Mouse (Mus musculus) hindlimb bud, embryonic 11.5 days (tissue): ENCODE data around the gene 1700030K09Rik.

ENCODE experiments used
- DNase-seq: peaks from one replicate; pipeline ENCODE4 v3.0.0-alpha.2; 2012; ENCODE audit warnings: low read depth, low spot score; ENCODE audit errors: extremely low spot score

1700030K09Rik gene

GRCm38 (mm10) chr8:72443338-72443993, at the start of gene 1700030K09Rik, which contains the start of gene Calr3:
TSS of gene 1700030K09Rik (plus strand) at chr8:72443880.
TSS of gene Calr3 (minus strand) at chr8:72443870.
- peak; percentile 90 for DNase-seq

DNA sequence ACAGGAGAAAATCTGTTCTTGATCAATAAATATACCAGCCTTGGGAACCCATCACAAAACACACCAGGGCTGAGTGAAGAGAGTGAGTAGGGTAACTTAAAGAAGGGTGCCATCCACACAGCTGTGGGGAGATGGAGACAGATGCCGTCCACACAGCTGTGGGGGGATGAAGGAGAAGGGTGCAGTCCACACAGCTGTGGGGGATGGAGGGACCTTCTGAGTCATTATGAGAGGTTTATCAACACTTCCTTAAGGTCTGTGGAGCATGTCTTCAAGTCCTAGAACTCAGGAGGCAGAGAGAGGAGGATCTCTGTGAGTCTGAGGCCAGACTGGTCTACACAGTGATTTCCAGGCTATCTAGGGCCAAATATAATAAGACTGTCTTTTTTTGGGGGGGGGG, 42.3 kb upstream of the 1700030K09Rik start:
- DNase-seq: no peak

GRCm38 (mm10) chr8:72402981-72403380, 40.7 kb upstream of the 1700030K09Rik start:
- no peak for DNase-seq

DNA sequence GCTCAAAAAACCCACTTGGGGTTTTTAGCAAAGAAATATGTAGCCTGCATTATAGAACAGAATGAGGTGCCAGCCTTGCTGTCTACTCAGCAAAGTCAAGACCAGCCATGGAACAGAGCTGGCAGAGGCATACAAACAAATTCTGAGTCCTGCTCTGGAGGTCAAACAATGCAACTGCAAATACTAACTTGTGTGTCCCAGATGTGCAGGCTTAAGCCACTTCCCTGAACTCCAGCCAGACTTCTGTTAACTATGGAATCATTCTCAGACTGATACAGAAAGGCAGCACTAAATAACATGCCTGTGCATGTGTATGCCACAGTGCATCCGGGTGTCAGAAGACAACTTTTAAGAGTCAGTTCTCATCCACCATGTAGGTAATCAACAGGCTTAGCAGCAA, 35.8 kb upstream of the 1700030K09Rik start:
- DNase-seq: no peak

GRCm38 (mm10) chr8:72409443-72409842, 34.2 kb upstream of the 1700030K09Rik start:
- no peak for DNase-seq

DNA sequence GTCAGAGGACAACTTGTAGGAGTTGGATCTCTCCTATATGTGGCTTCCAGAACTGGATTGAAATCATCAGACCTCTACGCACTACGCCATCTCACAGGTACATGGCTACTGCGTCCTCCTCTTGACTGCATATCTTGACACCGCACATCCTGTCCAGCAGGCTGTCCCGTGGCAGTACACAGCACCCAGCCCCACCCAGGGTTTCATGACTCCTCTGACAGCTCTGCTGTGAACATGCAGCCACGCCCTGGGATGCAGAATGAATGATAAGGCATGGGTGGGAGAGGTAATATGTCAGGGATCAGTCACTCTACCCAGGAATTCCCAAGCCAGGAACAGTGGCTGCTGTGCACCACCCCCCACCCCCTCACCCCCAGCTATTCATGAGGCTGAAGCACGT, 29.8 kb upstream of the 1700030K09Rik start:
- no peak for DNase-seq

GRCm38 (mm10) chr8:72415252-72415651, 28.4 kb upstream of the 1700030K09Rik start:
- no peak for DNase-seq

DNA sequence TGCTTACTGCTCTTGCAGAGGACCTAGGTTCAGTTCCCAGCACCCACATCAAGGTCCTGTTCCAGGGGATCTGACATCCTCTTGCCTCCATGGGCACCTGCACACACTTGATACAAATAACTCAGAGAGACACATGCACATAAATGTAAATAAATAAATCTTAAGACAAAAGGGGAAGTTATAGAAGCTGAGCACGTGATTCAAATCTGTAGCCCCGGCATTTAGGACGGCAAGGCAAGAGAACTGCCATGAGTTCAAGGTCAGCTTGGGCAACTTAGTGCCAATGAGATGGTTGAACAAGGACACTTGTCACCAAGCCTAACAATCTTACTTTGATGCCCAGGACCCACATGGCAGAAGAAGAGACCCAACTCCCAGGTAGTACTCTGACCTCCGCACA, 25.6 kb upstream of the 1700030K09Rik start:
- no peak for DNase-seq

DNA sequence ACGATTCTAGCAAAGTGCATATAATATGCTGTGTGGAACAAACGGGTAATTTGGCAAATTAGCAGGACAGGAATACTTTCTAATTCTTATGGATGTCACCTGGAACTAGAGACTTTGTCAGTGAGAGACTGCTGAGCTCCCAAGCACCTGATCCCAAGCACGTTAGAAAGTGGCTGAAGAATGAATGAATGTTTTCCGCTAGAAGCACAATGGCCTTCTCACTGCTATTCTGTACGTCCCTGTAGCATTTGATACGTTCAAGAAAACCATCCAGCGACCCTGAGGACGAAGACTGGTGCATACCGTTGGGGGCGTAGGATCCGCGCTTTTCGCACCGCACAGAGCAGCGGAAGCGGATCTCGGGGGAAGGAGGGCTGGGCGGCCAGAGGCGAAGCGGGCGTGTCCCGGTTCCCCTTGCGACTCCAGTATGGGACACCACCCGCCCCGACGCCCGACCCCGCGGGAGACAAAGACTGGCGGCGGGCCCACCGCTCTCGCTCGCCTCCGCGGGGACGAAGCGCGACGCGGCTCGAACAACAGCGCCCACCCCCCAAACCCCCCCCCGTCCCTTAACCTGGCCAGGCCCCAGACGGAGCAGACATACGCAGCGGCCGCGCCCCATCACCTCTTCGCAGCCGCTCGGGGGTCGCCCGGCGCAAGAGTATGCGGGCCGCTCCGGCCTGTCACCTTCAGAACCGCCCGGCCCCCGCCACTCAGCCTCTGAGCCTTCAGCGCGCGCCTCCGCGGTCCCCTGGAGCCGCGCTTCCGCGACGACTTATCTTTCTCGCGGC, 22.9 kb upstream of the 1700030K09Rik start:
- DNase-seq: no peak

DNA sequence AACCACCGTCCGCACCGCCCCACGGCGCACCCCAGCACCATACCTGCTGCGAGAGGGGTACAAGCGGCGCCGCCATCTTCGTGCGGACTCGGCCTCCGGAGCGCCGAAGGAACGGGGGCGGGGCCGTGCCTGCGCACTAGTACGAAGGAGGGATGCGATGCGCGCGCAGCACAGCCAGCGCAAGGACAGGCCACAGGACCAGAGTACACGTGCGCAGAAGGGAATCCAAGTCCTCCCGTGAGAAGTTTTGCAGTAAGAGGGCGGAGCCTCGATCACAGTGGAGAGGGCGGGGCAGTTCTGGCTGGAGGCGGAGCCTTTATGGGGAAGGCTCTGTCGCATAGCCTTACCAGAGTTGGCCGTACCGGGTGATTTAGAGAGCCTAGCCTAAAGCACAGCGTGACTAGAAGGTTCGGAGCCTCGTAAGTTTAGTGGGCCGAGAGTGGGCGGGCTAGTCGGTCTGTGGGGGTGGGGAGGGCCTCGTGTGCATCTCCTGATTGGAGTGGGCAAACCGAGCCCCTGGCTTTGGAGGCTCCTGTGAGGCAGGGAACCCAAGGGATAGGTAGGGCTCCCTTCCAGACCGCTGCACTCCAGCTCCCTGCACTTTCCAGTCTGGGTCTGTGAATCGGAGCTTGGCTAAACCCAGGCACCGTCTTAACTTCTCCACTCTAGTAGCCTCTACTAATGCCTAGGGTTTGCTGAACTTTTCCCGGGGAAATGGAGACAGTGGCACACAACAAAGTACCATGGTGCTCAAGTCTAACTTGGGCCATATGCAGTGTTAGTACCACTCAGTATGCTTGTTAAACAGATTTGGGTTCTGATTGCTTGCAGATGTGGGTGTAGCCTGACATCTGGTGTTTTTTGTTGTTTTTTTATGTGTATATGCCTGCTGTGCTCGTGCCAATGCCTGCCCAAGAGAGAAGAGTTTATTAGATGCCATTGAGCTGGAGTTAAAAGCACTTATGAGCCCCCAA, 22.0 kb upstream of the 1700030K09Rik start, which contains the start of gene Eps15l1:
TSS of gene Eps15l1 (minus strand) at position 99 of the 974 bp plus-strand sequence.
- DNase-seq: peak; percentile 94

DNA sequence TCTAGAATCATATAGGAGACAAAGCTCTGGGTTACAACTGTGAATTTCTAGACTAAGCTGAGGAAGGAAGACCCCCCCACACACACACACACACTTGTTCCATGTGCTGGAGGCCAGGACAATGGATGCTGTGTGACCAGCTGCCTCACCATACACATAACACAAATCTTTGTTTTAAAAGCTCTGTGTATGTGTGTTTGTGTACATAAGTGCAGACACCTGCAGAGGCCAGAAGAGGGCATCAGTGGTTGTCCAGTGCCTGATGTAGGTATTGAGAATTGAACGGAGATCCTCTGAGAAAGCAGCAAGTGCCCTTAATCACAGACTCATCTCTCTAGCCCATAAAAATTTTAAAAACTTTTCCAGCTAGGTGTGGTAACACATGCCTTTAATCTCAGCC, 20.8 kb upstream of the 1700030K09Rik start:
- DNase-seq: no peak

GRCm38 (mm10) chr8:72429676-72430075, 14.0 kb upstream of the 1700030K09Rik start:
- DNase-seq: no peak

DNA sequence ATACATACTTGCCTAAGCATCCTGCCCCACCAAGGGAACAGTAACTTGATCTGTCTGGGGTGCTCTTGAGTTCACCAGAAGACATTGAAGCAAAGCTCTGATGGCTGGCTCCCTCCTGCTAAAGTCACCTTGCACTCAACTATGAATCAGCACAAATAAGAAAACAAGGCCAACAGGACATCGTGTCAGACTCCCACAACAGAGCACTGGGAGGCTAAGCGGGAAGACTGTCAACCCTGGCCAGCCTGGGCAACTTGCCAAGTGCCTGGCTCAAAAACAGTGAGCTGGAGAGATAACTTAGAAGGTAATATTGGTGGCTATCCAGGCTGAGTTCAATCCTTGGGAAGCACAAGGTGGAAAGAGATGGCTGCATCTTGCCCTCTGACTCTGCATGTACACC, 8.7 kb upstream of the 1700030K09Rik start:
- DNase-seq: no peak

DNA sequence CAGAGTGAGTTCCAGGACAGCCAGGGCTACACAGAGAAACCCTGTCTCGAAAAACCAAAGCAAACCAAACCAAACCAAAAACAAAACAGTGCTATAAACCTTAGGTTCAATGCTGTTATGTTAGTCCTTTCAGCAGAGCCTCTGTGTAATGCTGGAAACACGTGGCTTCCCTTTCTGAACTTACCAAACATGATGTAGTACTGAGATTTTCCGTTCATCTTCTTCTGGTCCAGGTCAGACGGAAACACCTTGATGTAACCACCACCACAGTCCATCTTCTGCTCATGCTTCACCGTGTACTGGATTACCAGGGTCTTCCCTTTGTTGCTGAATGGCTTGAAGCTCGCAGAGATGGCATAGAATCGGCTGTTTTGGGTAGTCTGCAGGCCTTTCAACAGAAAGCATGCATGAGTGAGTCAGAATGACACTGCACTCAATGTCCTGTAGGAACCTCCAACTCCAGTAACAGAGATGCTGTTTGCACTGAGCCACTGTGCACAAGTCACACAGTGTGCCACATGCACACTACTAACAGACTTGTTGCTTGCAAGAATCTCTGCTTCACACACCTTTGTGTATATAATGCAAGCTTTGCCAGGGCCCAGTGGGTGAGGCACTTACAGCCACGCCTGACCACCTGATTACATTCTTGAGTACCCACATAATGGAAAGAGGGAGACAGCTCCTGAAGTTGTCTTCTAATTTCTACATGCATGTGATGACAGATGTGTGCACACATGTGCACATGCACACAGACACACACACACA, 5.2 kb upstream of the 1700030K09Rik start:
- no peak for DNase-seq

DNA sequence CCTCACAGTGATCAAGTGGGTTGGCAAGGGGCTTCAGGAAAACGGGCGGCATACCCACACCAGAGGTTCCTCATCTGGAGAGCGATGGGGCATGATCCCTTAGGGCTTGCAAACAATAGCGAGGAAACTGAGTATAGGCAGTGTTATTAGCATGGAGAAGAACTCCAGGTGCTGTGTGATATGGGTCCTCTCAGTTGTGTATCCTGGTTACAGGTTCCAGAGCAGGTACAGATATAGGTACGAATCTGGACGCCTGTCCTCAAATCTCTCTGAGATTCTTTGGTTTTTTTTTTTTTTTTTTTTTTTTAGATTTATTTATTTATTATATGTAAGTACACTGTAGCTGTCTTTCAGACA, 292 bp downstream of the 1700030K09Rik start:
- DNase-seq: no peak

DNA sequence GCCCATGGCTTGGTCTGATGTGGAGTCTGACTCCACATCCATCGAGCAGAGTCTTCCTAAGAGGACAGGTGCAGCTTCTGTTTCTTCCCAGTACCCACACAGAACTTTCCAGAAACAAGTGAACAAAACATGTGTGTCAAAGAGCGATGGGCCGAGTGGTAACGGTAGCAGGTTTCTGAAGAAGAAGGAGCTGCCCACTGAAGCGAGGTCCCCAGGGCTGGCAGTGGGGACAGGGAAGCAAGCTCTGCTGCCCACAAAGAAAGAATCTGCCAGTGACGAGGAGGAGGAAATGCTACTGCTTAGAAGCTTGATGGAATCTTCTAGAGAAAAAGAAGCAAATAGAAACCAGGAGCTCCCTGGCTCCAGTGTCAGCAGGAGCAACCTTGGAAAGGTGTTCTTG, 1.4 kb downstream of the 1700030K09Rik start:
- no peak for DNase-seq

DNA sequence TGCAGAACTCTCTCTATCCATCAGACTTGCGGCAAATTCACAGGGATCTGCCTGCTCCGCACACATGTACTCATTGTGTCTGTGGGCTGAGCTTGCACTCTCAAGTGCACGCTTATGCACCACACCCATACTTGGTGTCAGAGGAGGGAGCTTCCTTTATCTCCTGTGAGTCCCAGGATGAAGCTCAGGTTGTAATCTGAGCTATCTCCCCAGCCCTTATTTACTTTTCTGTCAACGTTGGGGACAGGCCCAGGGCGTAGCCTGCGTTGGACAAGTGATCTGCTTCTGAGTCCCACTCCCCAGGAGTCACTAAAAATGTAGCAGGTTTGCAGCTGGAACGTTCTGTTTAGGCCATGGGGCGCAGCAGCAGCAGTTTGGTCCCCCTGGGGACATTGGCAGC, 7.8 kb downstream of the 1700030K09Rik start:
- no peak for DNase-seq

- no peak for DNase-seq
Measured at GRCm38 (mm10) chr8:72453904-72454303, 10.2 kb downstream of the 1700030K09Rik start.

DNA sequence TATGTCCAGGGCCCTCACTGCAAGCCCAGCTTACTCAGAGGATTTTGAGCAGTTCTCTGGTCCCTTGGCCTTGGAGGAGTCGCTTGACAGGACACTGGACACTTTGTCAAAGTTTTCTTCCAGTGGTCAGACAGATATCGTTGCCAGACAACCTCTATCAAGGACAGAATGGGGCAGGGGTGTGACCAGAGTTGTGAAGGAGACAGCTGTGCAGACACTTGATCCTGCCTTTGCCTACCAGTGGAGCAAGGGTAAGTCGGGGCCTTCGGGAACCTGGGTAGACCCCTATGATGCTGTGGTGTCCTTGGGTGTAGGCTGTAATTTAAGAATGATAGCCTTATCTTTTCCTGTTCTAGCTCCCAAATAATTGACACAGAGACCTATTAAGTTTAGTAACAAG, 11.6 kb downstream of the 1700030K09Rik start:
- no peak for DNase-seq

GRCm38 (mm10) chr8:72457806-72458205, 14.1 kb downstream of the 1700030K09Rik start:
- no peak for DNase-seq
